Mouse (Mus musculus): Measurements from ENCODE around the gene F3.

DNA sequence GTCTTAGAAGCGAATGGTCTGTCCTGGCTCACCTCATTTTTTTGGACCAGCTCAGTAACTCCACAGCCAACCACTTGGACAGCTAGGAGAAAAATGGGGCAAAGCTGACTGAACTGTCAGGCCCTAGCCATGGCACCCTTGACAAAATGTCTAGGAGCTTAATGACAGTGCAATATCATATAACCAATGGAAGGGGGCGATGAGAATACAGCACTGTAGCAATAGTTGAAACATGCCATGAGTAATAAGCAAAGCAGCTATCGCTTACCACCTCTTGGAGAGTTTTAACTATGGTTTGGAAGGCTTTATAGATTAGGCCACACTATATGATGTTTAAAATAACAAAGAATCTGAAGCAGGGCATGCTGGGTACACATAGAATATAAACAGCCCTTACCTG lies 45.4 kb downstream of the F3 start:
- no peak for TF ChIP-seq GATA1 (IDR thresholded peaks at IDR 0.05; ENCODE audit: borderline replicate concordance, low read length)
- no peak for TF ChIP-seq FLI1 (IDR thresholded peaks at IDR 0.05; ENCODE audit: low read length)
